Mouse (Mus musculus): ENCODE measurements around the gene Ceacam2. TPM values are rescaled to one million over a fixed set of nuclear protein-coding genes. Genes with fewer than 3 reads are reported as not detected.

Gene Ceacam2
- polyA plus RNA-seq (2014; fragmentation: Illumina TruSeq; extraction: RNeasy Lipid Tissue Mini Kit (QIAGEN cat#74804); ENCODE audit: low read depth, low replicate concordance) = not detected

DNA sequence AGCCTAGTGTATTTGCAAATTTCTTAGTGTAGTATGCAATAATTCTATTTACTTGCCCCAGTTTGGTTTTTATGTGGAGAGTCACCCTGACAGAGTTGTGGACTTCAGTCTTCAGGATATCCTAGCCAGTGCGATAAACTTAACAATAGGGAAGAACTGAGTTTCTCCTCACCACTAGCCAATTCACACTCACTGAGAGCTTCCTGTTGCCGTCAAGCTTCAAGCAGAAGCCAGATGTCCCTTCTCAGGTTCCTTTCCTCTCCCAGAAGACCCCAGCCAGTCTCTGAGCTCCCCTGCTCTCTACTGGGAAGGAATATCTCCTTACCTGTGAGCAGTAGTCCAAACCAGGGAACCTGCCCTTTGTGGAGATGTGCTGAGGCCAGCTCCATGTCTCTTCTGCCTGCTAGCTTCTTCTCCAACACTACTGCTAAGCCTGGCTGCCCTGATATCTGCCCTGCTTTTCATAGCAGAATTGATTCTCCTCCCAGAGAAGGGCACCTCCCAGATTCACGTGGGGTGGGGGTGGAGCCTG lies at the start of gene Ceacam2:
Ceacam2 (minus strand) TSS at position 482 of the 532 bp plus-strand sequence.

DNA sequence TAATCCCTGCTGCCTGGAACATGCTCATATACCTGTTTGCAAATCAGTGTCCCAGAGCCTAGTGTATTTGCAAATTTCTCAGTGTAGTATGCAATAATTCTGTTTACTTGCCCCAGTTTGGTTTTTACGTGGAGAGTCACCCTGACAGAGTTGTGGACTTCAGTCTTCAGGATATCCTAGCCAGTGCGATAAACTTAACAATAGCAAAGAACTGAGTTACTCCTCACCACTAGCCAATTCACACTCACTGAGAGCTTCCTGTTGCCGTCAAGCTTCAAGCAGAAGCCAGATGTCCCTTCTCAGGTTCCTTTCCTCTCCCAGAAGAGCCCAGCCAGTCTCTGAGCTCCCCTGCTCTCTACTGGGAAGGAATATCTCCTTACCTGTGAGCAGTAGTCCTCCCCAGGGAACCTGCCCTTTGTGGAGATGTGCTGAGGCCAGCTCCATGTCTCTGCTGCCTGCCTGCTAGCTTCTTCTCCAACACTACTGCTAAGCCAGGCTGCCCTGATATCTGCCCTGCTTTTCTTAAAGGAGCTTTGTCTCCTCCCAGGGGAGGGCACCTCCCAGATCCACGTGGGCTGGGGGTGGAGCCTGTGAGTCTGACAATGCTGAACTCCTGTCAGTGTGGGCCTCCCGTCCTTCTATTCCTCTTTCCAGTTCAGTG lies 62.4 kb downstream of the Ceacam2 start, which contains the start of gene Ceacam1:
Ceacam1 (minus strand) TSS at position 513 of the 661 bp plus-strand sequence.

Other genes with a start within 250 kb of the Ceacam2 start
- gene Pafah1b3, start 241.9 kb downstream of the Ceacam2 start, polyA plus RNA-seq (2014; fragmentation: Illumina TruSeq; extraction: RNeasy Lipid Tissue Mini Kit (QIAGEN cat#74804); ENCODE audit: low read depth, low replicate concordance) = 1.7 TPM
- not detected for gene Prr19, start 238.4 kb downstream of the Ceacam2 start, polyA plus RNA-seq (2014; fragmentation: Illumina TruSeq; extraction: RNeasy Lipid Tissue Mini Kit (QIAGEN cat#74804); ENCODE audit: low read depth, low replicate concordance)
- 0.70 TPM for gene Tmem145, start 233.8 kb downstream of the Ceacam2 start, polyA plus RNA-seq (2014; fragmentation: Illumina TruSeq; extraction: RNeasy Lipid Tissue Mini Kit (QIAGEN cat#74804); ENCODE audit: low read depth, low replicate concordance)
- gene Megf8, start 222.7 kb downstream of the Ceacam2 start, polyA plus RNA-seq (2014; fragmentation: Illumina TruSeq; extraction: RNeasy Lipid Tissue Mini Kit (QIAGEN cat#74804); ENCODE audit: low read depth, low replicate concordance) = 3.1 TPM
- not detected for gene Cnfn, start 170.1 kb downstream of the Ceacam2 start, polyA plus RNA-seq (2014; fragmentation: Illumina TruSeq; extraction: RNeasy Lipid Tissue Mini Kit (QIAGEN cat#74804); ENCODE audit: low read depth, low replicate concordance)
- 5.8 TPM for gene Lipe, start 141.1 kb downstream of the Ceacam2 start, polyA plus RNA-seq (2014; fragmentation: Illumina TruSeq; extraction: RNeasy Lipid Tissue Mini Kit (QIAGEN cat#74804); ENCODE audit: low read depth, low replicate concordance)
- not detected for gene Cxcl17, start 127.0 kb downstream of the Ceacam2 start, polyA plus RNA-seq (2014; fragmentation: Illumina TruSeq; extraction: RNeasy Lipid Tissue Mini Kit (QIAGEN cat#74804); ENCODE audit: low read depth, low replicate concordance)
- gene Ceacam1, start 62.3 kb downstream of the Ceacam2 start, polyA plus RNA-seq (2014; fragmentation: Illumina TruSeq; extraction: RNeasy Lipid Tissue Mini Kit (QIAGEN cat#74804); ENCODE audit: low read depth, low replicate concordance) = 69.6 TPM
- not detected for gene Erich4, start 76.0 kb upstream of the Ceacam2 start, polyA plus RNA-seq (2014; fragmentation: Illumina TruSeq; extraction: RNeasy Lipid Tissue Mini Kit (QIAGEN cat#74804); ENCODE audit: low read depth, low replicate concordance)
- 10.8 TPM for gene Dmac2, start 79.6 kb upstream of the Ceacam2 start, polyA plus RNA-seq (2014; fragmentation: Illumina TruSeq; extraction: RNeasy Lipid Tissue Mini Kit (QIAGEN cat#74804); ENCODE audit: low read depth, low replicate concordance)
- gene B3gnt8, start 86.8 kb upstream of the Ceacam2 start, polyA plus RNA-seq (2014; fragmentation: Illumina TruSeq; extraction: RNeasy Lipid Tissue Mini Kit (QIAGEN cat#74804); ENCODE audit: low read depth, low replicate concordance) = not detected
- gene Bckdha, start 119.1 kb upstream of the Ceacam2 start, polyA plus RNA-seq (2014; fragmentation: Illumina TruSeq; extraction: RNeasy Lipid Tissue Mini Kit (QIAGEN cat#74804); ENCODE audit: low read depth, low replicate concordance) = not detected
- 0.29 TPM for gene Exosc5, start 119.3 kb upstream of the Ceacam2 start, polyA plus RNA-seq (2014; fragmentation: Illumina TruSeq; extraction: RNeasy Lipid Tissue Mini Kit (QIAGEN cat#74804); ENCODE audit: low read depth, low replicate concordance)
- not detected for gene Tmem91, start 135.3 kb upstream of the Ceacam2 start, polyA plus RNA-seq (2014; fragmentation: Illumina TruSeq; extraction: RNeasy Lipid Tissue Mini Kit (QIAGEN cat#74804); ENCODE audit: low read depth, low replicate concordance)
- gene B9d2, start 140.9 kb upstream of the Ceacam2 start, polyA plus RNA-seq (2014; fragmentation: Illumina TruSeq; extraction: RNeasy Lipid Tissue Mini Kit (QIAGEN cat#74804); ENCODE audit: low read depth, low replicate concordance) = not detected
- gene Tgfb1, start 147.1 kb upstream of the Ceacam2 start, polyA plus RNA-seq (2014; fragmentation: Illumina TruSeq; extraction: RNeasy Lipid Tissue Mini Kit (QIAGEN cat#74804); ENCODE audit: low read depth, low replicate concordance) = 3.4 TPM
- gene Ccdc97, start 179.2 kb upstream of the Ceacam2 start, polyA plus RNA-seq (2014; fragmentation: Illumina TruSeq; extraction: RNeasy Lipid Tissue Mini Kit (QIAGEN cat#74804); ENCODE audit: low read depth, low replicate concordance) = 2.7 TPM
- 34.8 TPM for gene Hnrnpul1, start 214.9 kb upstream of the Ceacam2 start, polyA plus RNA-seq (2014; fragmentation: Illumina TruSeq; extraction: RNeasy Lipid Tissue Mini Kit (QIAGEN cat#74804); ENCODE audit: low read depth, low replicate concordance)
- 26.1 TPM for gene Axl, start 248.8 kb upstream of the Ceacam2 start, polyA plus RNA-seq (2014; fragmentation: Illumina TruSeq; extraction: RNeasy Lipid Tissue Mini Kit (QIAGEN cat#74804); ENCODE audit: low read depth, low replicate concordance)

Data from adrenal gland, adult 10 weeks (tissue).